Mouse (Mus musculus) limb, embryonic 11.5 days (tissue): ENCODE measurements around the gene Tcl1b5. TPM values are rescaled to one million over a fixed set of nuclear protein-coding genes. Genes with fewer than 3 reads are reported as not detected.
"Not testable (repeated sequence)": the region's sequence is repeated elsewhere in the genome, so short reads cannot be mapped to it uniquely, and the experiment has no call there.

Source experiments
- ATAC-seq: fragments of 200-750 bp; cut with Nextera tagmentation; 2 replicates; pipeline ENCODE4 v1.8.0; 2017; ENCODE audit warnings: low read depth; ENCODE audit not compliant: insufficient number of reproducible peaks, low FRiP score, low TSS enrichment
- DNase-seq: peaks from one replicate; pipeline ENCODE4 v3.0.0-alpha.2; 2015; ENCODE audit warnings: low spot score
- H3K27ac ChIP-seq: fragments of 300-500 bp; sonication (generic); replicated peaks from 2 replicates; pipeline ENCODE4 v1.5.1; 2014; ENCODE audit warnings: low read depth, mild to moderate bottlenecking, low read length
- H3K27me3 ChIP-seq: fragments of 300-500 bp; sonication (generic); 2 replicates; pipeline ENCODE4 v1.6.1; 2014; ENCODE audit warnings: mild to moderate bottlenecking, low read length, mixed read lengths; ENCODE audit not compliant: control insufficient read depth, insufficient read depth
- H3K36me3 ChIP-seq: fragments of 300-500 bp; sonication (generic); 2 replicates; pipeline ENCODE4 v1.6.1; 2014; ENCODE audit warnings: mild to moderate bottlenecking, low read length, moderate library complexity, mixed read lengths; ENCODE audit not compliant: control insufficient read depth, insufficient read depth
- H3K4me1 ChIP-seq: fragments of 300-500 bp; sonication (generic); 2 replicates; pipeline ENCODE4 v1.6.1; 2014; ENCODE audit warnings: low read length, mixed read lengths; ENCODE audit not compliant: control insufficient read depth, insufficient read depth
- H3K4me2 ChIP-seq: fragments of 300-500 bp; sonication (generic); 2 replicates; pipeline ENCODE4 v1.6.1; 2014; ENCODE audit warnings: low read depth, mild to moderate bottlenecking, moderate library complexity; ENCODE audit not compliant: severe bottlenecking
- H3K4me3 ChIP-seq: fragments of 300-500 bp; sonication (generic); 2 replicates; pipeline ENCODE4 v1.5.1; 2014; ENCODE audit warnings: low read depth, low read length
- H3K9ac ChIP-seq: fragments of 300-500 bp; sonication (generic); 2 replicates; pipeline ENCODE4 v1.6.1; 2014; ENCODE audit warnings: mild to moderate bottlenecking, low read length
- H3K9me3 ChIP-seq: fragments of 300-500 bp; sonication (generic); 2 replicates; pipeline ENCODE4 v1.6.1; 2016; ENCODE audit warnings: low read length; ENCODE audit not compliant: control insufficient read depth
- WGBS: fragments of 180-500 bp; shearing (Covaris S2); extraction: QIAGEN DNeasy Blood & Tissue Kit; methylation state at CpG from one replicate; pipeline ENCODE4 v1.1.7; 2014; 5-methylcytosine and 5-hydroxymethylcytosine counted together
- polyA plus RNA-seq: library from polyadenylated mRNA; unstranded; fragments of >200 nt; fragmentation: Nextera tagmentation; extraction: Ambion mirVana; gene quantifications from 2 replicates; pipeline ENCODE4 v1.2.1, GENCODE M21; 2014

Gene Tcl1b5
- polyA plus RNA-seq, 1 experiment from 2014 or later = not detected

DNA sequence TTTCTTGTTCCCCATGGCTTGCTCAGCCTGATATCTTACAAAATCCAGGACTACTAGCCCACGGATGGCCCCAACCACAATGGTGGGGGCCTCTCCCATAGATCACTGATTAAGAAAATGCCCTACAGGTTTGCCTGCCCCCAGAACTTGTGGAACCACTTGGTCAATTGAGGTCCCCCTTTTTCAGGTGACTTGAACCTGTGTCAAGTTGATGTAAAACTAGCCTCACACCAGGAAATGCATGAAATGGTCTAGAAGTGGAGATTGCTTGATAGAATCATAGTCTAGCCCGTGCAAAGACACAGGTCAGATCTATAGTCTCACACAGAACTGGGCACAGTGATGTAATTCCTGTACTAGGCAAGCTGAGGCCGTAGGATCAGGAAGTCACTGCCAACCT, 30.4 kb upstream of the Tcl1b5 start, which contains the start of gene Tcl1b2:
Gene Tcl1b2, plus strand, starts transcription at position 301 of the 400 bp plus-strand sequence.
- Histone ChIP-seq H3K4me2 (no peak within 1 kb of the TSS), H3K36me3 (no peaks in the 10 kb centered on the region), H3K9me3 (no peaks in the 10 kb centered on the region), H3K27me3 (no peaks in the 10 kb centered on the region), H3K4me3 (no peak within 1 kb of the TSS), H3K9ac (no peak within 1 kb of the TSS), H3K27ac (no peak within 1 kb of the TSS), H3K4me1 (no peaks in the 10 kb centered on the region)
- DNase-seq = no peak
- WGBS = 80% methylated on average over 3 of the region's 3 CpGs
- ATAC-seq = no peak

DNA sequence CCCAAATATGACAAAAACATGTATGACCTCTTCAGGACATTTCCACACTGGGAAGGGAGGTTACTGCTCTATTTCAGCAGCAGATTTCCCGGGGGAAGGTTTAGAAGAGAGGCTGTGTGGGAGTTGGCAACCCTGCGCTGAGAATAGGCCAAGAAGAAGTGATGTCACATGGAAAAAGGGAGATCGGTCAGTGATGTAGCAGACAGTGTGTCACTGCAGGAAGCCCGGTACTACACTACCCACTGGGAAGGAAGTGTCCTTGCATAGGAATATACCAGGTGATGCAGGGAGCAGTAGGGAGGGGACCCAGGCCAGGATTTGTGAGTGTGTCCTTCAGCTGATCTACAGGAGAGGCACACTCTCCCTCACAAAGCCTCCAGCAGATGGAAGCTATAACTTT, 20.9 kb upstream of the Tcl1b5 start:
- H3K36me3 ChIP-seq, H3K27me3 ChIP-seq, H3K4me2 ChIP-seq, ATAC-seq, H3K4me1 ChIP-seq, H3K27ac ChIP-seq, H3K9ac ChIP-seq, H3K4me3 ChIP-seq, H3K9me3 ChIP-seq, DNase-seq: not testable (repeated sequence)
- WGBS = 83% methylated on average over 4 of the region's 4 CpGs

DNA sequence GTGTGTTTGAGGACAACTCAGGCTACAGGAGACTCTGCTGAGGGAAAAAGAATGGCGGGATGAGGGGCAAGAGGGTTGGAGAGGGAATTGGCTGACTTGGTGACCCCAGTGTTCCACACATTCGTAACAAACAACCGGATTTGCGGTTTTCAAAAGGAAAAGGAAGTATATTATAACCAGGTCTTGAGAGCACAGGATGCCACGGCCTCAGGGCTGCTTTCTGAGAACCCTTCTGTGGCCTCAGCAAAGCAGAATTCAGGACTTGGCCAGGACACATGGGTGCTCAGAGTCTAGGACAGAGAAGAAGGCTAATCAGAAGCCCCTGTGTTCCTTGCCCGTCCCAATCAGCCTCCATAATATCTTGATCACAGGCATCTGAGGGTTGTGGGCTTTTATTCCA, 17.3 kb upstream of the Tcl1b5 start:
- ATAC-seq (no peak), DNase-seq (no peak)
- Histone ChIP-seq H3K36me3 (no peaks in the 10 kb centered on the region), H3K4me3 (no peak overlapping the region), H3K9ac (no peak overlapping the region), H3K27ac (no peak overlapping the region), H3K4me2 (no peak overlapping the region), H3K27me3 (no peaks in the 10 kb centered on the region), H3K9me3 (no peaks in the 10 kb centered on the region), H3K4me1 (no peaks in the 10 kb centered on the region)
- WGBS = 85% methylated on average over 6 of the region's 6 CpGs

DNA sequence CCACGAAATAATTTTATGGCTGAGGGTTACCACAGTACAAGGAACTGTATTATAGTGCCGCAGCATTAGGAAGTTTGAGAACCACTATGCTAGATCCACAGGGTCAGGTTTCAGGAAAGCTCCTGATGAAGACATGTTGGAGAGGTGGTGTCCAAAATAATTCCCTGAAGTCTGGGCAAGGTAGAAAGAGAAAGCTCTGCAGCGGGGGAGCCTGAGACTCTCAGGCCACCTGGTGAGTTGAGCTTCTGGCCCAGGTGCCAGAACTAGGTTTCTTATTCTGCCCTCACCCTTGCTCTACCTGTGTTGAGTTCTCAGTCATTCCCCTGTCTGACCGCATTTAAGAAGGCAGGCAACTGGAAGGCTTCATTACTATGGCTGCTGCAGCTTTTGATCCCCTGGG, 16.8 kb upstream of the Tcl1b5 start, which contains the start of gene Tcl1b1:
Gene Tcl1b1, plus strand, starts transcription at position 301 of the 400 bp plus-strand sequence.
- Histone ChIP-seq H3K27ac (no peak within 1 kb of the TSS), H3K9ac (no peak within 1 kb of the TSS), H3K4me3 (no peak within 1 kb of the TSS), H3K4me1 (no peaks in the 10 kb centered on the region), H3K27me3 (no peaks in the 10 kb centered on the region), H3K9me3 (no peaks in the 10 kb centered on the region), H3K4me2 (no peak within 1 kb of the TSS), H3K36me3 (no peaks in the 10 kb centered on the region)
- 69% methylated on average over 4 of the region's 4 CpGs for WGBS
- DNase-seq (no peak), ATAC-seq (no peak)

DNA sequence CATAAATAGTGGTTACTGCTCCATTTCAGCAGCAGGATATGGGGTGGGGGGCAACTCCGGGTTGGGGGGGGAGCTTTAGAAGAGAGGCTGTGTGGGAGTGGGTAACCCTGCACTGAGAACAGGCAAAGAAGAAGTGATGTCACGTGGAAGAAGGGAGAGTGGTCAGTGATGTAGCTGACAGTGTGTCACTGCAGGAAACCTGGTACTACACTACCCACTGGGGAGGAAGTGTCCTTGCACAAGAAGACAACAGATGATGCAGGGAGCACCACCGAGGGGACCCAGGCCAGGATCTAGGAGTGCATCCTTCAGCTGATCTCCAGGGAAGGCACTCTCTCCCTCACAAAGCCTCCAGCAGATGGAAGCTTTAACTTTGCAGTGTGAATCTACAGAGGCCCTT, 9.4 kb upstream of the Tcl1b5 start:
- Histone ChIP-seq H3K4me2 (no peak overlapping the region), H3K4me1 (no peaks in the 10 kb centered on the region), H3K9me3 (no peaks in the 10 kb centered on the region), H3K4me3 (no peak overlapping the region), H3K27ac (no peak overlapping the region), H3K27me3 (no peaks in the 10 kb centered on the region), H3K9ac (no peak overlapping the region), H3K36me3 (no peaks in the 10 kb centered on the region)
- WGBS = 70% methylated on average over 3 of the region's 3 CpGs
- ATAC-seq (no peak), DNase-seq (no peak)

DNA sequence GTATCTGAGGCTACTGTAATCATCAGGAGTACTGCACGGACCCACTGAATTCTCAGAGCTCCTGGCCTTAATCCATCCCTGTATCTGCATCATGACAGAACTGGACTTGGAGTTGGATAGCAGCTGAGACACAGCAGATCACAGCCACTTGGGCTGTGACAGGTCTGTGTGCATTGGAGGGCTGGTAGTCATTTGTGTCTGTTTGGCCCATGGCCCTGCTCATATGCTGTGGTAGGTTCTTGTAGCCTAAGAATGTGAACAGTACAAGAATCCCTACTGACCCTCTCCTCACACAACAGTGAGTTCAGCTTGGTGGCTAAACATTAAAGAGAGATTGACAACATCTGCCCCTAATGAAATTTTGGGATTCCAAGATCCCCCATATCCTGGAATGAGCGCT, 2.8 kb upstream of the Tcl1b5 start:
- no peak overlapping the region for H3K27ac ChIP-seq
- ATAC-seq (no peak), DNase-seq (no peak)
- WGBS = 82% methylated on average over 2 of the region's 2 CpGs
- H3K4me1 ChIP-seq = no peaks in the 10 kb centered on the region
- H3K4me3 ChIP-seq = no peak overlapping the region
- no peaks in the 10 kb centered on the region for H3K9me3 ChIP-seq
- no peaks in the 10 kb centered on the region for H3K36me3 ChIP-seq
- H3K9ac ChIP-seq = no peak overlapping the region
- no peaks in the 10 kb centered on the region for H3K27me3 ChIP-seq
- no peak overlapping the region for H3K4me2 ChIP-seq

DNA sequence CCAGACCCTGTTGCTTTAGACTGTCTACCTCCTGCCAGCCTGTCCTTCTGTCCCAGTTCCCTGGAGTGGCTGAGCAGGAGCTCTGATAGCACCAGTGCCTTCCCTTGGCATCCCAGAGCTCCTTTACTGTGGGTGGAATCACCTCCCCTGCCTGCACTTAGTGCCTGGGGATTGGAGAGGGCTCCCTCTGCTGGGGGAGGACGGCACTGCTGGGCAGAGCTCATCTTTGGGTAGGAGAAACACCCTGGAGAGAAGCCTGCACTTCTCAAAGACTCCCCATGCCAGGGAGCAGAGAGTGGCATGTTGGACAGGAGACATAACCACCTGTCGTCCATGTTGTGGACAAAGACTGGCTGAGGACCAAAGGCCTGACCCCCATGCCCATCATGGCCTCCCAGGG, 1.8 kb upstream of the Tcl1b5 start:
- not testable (repeated sequence) for H3K4me2 ChIP-seq, H3K27ac ChIP-seq, H3K36me3 ChIP-seq, ATAC-seq, H3K9me3 ChIP-seq, H3K4me1 ChIP-seq, DNase-seq, H3K27me3 ChIP-seq, H3K4me3 ChIP-seq, H3K9ac ChIP-seq
- WGBS = 32% methylated on average over 2 of the region's 2 CpGs

DNA sequence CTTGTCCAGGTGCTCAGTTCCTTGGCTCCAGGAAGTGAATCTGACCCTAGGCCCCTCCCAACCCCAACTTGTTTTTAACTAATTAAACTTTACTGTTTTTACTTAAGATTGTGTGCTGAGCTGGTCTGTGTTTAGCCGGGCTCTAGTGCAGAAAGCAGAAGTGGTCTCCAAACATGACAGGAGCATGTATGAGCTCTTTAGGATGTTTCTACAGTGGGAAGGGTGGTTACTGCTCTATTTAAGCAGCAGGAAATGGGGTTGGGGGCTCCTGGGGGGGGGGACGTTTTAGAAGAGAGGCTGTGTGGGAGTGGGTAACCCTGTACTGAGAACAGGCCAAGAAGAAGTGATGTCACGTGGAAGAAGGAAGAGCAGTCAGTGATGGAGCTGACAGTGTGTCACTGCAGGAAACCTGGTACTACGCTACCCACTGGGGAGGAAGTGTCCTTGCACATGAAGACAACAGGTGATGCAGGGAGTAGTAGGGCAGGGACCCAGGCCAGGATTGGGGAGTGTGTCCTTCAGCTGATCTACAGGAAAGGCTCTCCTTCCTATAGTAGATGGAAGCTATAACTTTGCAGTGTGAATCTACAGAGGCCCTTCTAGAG, 5.0 kb downstream of the Tcl1b5 start:
- 70% methylated on average over 4 of the region's 4 CpGs for WGBS
- not testable (repeated sequence) for DNase-seq

DNA sequence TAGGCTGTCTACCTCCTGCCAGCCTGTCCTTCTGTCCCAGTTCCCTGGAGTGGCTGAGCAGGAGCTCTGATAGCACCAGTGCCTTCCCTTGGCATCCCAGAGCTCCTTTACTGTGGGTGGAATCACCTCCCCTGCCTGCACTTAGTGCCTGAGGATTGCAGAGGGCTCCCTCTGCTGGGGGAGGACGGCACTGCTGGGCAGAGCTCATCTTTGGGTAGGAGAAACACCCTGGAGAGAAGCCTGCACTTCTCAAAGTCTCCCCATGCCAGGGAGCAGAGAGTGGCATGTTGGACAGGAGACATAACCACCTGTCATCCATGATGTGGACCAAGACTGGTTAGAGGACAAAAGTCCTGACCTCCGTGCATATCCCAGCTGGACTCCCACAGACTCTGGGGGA, 12.8 kb downstream of the Tcl1b5 start:
- H3K4me1 ChIP-seq, DNase-seq, H3K9me3 ChIP-seq, H3K36me3 ChIP-seq, H3K9ac ChIP-seq, H3K4me2 ChIP-seq, H3K27me3 ChIP-seq, H3K27ac ChIP-seq, H3K4me3 ChIP-seq, ATAC-seq: not testable (repeated sequence)
- WGBS = 57% methylated on average over 2 of the region's 2 CpGs

More for the DNA sequence above, 5.0 kb downstream of the Tcl1b5 start:
- H3K27ac ChIP-seq, H3K4me2 ChIP-seq, H3K4me3 ChIP-seq, H3K9ac ChIP-seq, H3K36me3 ChIP-seq, ATAC-seq, H3K27me3 ChIP-seq, H3K9me3 ChIP-seq, H3K4me1 ChIP-seq: not testable (repeated sequence)
